Mouse (Mus musculus): ENCODE data around the gene Serpinf1.

- no peak for TF ChIP-seq CTCF (IDR thresholded peaks at IDR 0.05; ENCODE audit: borderline replicate concordance, insufficient read depth, low read depth, low read length)
- no peak for TF ChIP-seq POLR2A (IDR thresholded peaks at IDR 0.05; ENCODE audit: borderline replicate concordance, insufficient read depth, low read length)
Measured at GRCm38 (mm10) chr11:75441034-75441433, 18.5 kb upstream of the Serpinf1 start.
